Comparison of ENCODE assay signal across 26 mouse cellular contexts in the genomic region with DNA sequence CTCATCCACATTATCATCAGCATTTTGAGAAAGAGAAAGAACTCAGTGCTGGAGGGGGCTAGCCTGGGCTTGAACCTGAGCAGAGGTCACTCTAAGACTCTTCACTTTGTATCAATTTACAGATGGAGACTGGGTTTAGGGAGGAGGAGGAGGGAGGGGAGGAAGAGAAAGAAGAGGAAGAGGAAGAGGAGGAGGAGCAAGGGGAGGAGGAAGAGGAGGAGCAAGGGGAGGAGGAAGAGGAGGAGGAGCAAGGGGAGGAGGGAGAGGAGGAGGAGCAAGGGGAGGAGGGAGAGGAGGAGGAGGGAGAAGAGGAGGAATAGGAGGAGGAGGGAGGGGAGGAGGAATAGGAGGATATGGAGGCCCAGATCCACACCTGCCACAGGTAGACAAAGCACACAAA. TPM values are rescaled to one million over a fixed set of nuclear protein-coding genes. Genes with fewer than 3 reads are reported as not detected.
DNase-seq lines count a peak whose midpoint lies in the region; ATAC-seq and TF ChIP-seq lines count a peak whose summit lies in the region.
"Had no signal": no experiment of that assay in that cellular context is flagged by ENCODE, and none has a peak within 500 bp of the region (broad histone marks: within the 10 kb centered on the region; RNA-seq: fewer than 3 reads in every experiment).

No protein-coding gene starts in this region.

- no peaks in the 10 kb centered on the region for H3K79me2 ChIP-seq in MEL (ENCODE audit: control insufficient read depth, insufficient read depth, low read length, poor library complexity)

- H3K27ac ChIP-seq in lung, embryonic 14.5 days (ENCODE audit: low read depth) = 0 out of 2 replicates have a peak overlapping the region, but pooled peaks have one; percentile 2
- no peak overlapping the region for H3K27ac ChIP-seq in MEL (ENCODE audit: control insufficient read depth, low read depth, low read length)
- H3K27ac ChIP-seq in embryonic facial prominence, embryonic 10.5 days (replicated peaks) = peak overlapping the region; percentile 78; the same call in 1 of the 2 replicates
- H3K27ac ChIP-seq: heart, embryonic 15.5 days; intestine, embryonic 15.5 days had no signal

- H3K4me3 ChIP-seq in lung, embryonic 14.5 days (ENCODE audit: low read depth, low read length) = no peak overlapping the region
- H3K4me3 ChIP-seq in MEL (ENCODE audit: control insufficient read depth in 1 of 2, insufficient read depth in 1 of 2, low read depth in 2 of 2, low read length in 2 of 2) = no peak overlapping the region
- no peak overlapping the region for H3K4me3 ChIP-seq in embryonic facial prominence, embryonic 10.5 days
- H3K4me3 ChIP-seq: embryonic facial prominence, embryonic 12.5 days; embryonic facial prominence, embryonic 15.5 days; gastrocnemius, adult 2 months; heart, embryonic 12.5 days; heart, embryonic 15.5 days; hindbrain, embryonic 12.5 days; intestine, embryonic 15.5 days had no signal

- TF ChIP-seq RAD21 in MEL (IDR thresholded peaks at IDR 0.05; ENCODE audit: low read depth, low read length) = no peak

- peaks cover 6% of the 10 kb centered on the region; the same call in 1 of the 2 replicates for H3K4me1 ChIP-seq in lung, embryonic 14.5 days (ENCODE audit: insufficient read depth)
- H3K4me1 ChIP-seq in MEL (ENCODE audit: control insufficient read depth in 1 of 2, insufficient read depth in 2 of 2, low read length in 2 of 2) = peaks cover 0 to 4% of the 10 kb centered on the region in 2 experiments; a peak in 2 of 4 replicates
- H3K4me1 ChIP-seq in embryonic facial prominence, embryonic 10.5 days = peaks cover 37% of the 10 kb centered on the region
- H3K4me1 ChIP-seq: heart, embryonic 15.5 days had no signal

- intact Hi-C loops in heart, postnatal 14 days (cut with DNase I) = no loop called here

- H3K9me3 ChIP-seq in lung, embryonic 14.5 days (ENCODE audit: low read depth, low read length) = no peaks in the 10 kb centered on the region
- no peaks in the 10 kb centered on the region for H3K9me3 ChIP-seq in MEL (replicated peaks; ENCODE audit: insufficient read depth, low read length)
- no peaks in the 10 kb centered on the region for H3K9me3 ChIP-seq in embryonic facial prominence, embryonic 10.5 days
- H3K9me3 ChIP-seq: embryonic facial prominence, embryonic 12.5 days; embryonic facial prominence, embryonic 15.5 days; heart, embryonic 12.5 days; heart, embryonic 15.5 days; hindbrain, embryonic 12.5 days; intestine, embryonic 15.5 days had no signal

- no peak overlapping the region for H3K9ac ChIP-seq in lung, embryonic 14.5 days
- H3K9ac ChIP-seq in MEL (ENCODE audit: control insufficient read depth, low read depth, low read length, poor library complexity, severe bottlenecking) = no peak overlapping the region
- H3K9ac ChIP-seq: embryonic facial prominence, embryonic 12.5 days; embryonic facial prominence, embryonic 15.5 days; forebrain, postnatal 0 days; heart, embryonic 12.5 days; heart, embryonic 15.5 days; hindbrain, embryonic 12.5 days; intestine, embryonic 15.5 days had no signal

- H3K27me3 ChIP-seq in lung, embryonic 14.5 days (ENCODE audit: insufficient read depth, low read length) = no peaks in the 10 kb centered on the region
- H3K27me3 ChIP-seq in MEL (ENCODE audit: control insufficient read depth in 1 of 2, insufficient read depth in 2 of 2, low read length in 2 of 2) = no peaks in the 10 kb centered on the region
- H3K27me3 ChIP-seq in embryonic facial prominence, embryonic 10.5 days (replicated peaks; ENCODE audit: low read depth, poor library complexity, severe bottlenecking) = 0 out of 2 replicates have a peak, but pooled peaks cover 5% of the 10 kb centered on the region
- H3K27me3 ChIP-seq: embryonic facial prominence, embryonic 15.5 days; heart, embryonic 15.5 days; hindbrain, embryonic 12.5 days; intestine, embryonic 15.5 days had no signal

- no peak for TF ChIP-seq CTCF in lung, embryonic 14.5 days (IDR thresholded peaks at IDR 0.05; ENCODE audit: low read depth)
- no peak for TF ChIP-seq CTCF in MEL (IDR thresholded peaks at IDR 0.05 in 2 of 3, conservative IDR thresholded peaks at IDR 0.05 in 1 of 3; ENCODE audit: control insufficient read depth in 1 of 3, insufficient read depth in 1 of 3, low read depth in 2 of 3, low read length in 3 of 3, poor library complexity in 1 of 3, severe bottlenecking in 1 of 3)

- TF ChIP-seq POLR2A in MEL (IDR thresholded peaks at IDR 0.05; ENCODE audit: control insufficient read depth in 1 of 2, insufficient read depth in 1 of 2, low read depth in 1 of 2, low read length in 2 of 2, poor library complexity in 1 of 2) = no peak

- H3K36me3 ChIP-seq in lung, embryonic 14.5 days (ENCODE audit: insufficient read depth) = no peaks in the 10 kb centered on the region
- H3K36me3 ChIP-seq in MEL (ENCODE audit: control insufficient read depth in 1 of 2, insufficient read depth in 2 of 2, low read length in 2 of 2) = no peaks in the 10 kb centered on the region
- H3K36me3 ChIP-seq in embryonic facial prominence, embryonic 10.5 days (replicated peaks) = no peaks in the 10 kb centered on the region
- H3K36me3 ChIP-seq: embryonic facial prominence, embryonic 12.5 days; embryonic facial prominence, embryonic 15.5 days; G1E; heart, embryonic 12.5 days; heart, embryonic 15.5 days; hindbrain, embryonic 12.5 days; intestine, embryonic 15.5 days had no signal

- no peak for DNase-seq in lung, embryonic 14.5 days
- no peak for DNase-seq in lung, postnatal 10 days
- peak; percentile 72 for DNase-seq in MEL (ENCODE audit: low read depth, low spot score)
- no peak for DNase-seq in embryonic facial prominence, embryonic 10.5 days (ENCODE audit: low spot score)
- DNase-seq in heart, postnatal 14 days = no peak
- DNase-seq in thymus, adult 18-20 months = no peak
- DNase-seq: adrenal gland, postnatal 14 days; cerebellum, adult 11-12 months; cerebellum, adult 8-10 months; cerebellum, postnatal 10 days; forebrain, postnatal 0 days; gastrocnemius, adult 2 months; gastrocnemius, postnatal 14 days; heart, adult 18-20 months; heart, postnatal 10 days; heart, postnatal 4 days; kidney, adult 11 months had no signal

- H3K4me2 ChIP-seq in lung, embryonic 14.5 days = no peak overlapping the region
- H3K4me2 ChIP-seq: embryonic facial prominence, embryonic 12.5 days; embryonic facial prominence, embryonic 15.5 days; heart, embryonic 12.5 days; heart, embryonic 15.5 days; hindbrain, embryonic 12.5 days; intestine, embryonic 15.5 days had no signal

- no peak for TF ChIP-seq EP300 in MEL (IDR thresholded peaks at IDR 0.05; ENCODE audit: low read depth in 1 of 2, low read length in 2 of 2)

- ATAC-seq in lung, embryonic 14.5 days (ENCODE audit: insufficient read depth) = no peak
- ATAC-seq: forebrain, embryonic 14.5 days; forebrain, postnatal 0 days; hindbrain, embryonic 16.5 days; intestine, embryonic 15.5 days had no signal

TF ChIP-seq in MEL, 35 proteins besides CTCF, POLR2A, EP300 and RAD21:
- TF ChIP-seq ZNF384 (IDR thresholded peaks at IDR 0.05; ENCODE audit: low read depth, low read length) (no peak), CHD2 (IDR thresholded peaks at IDR 0.05; ENCODE audit: low read length) (no peak), GABPA (IDR thresholded peaks at IDR 0.05; ENCODE audit: low read depth, low read length) (no peak), CHD1 (IDR thresholded peaks at IDR 0.05; ENCODE audit: low read depth, low read length) (no peak), KAT2A (conservative IDR thresholded peaks at IDR 0.05; ENCODE audit: low read depth, low read length) (no peak), ELF1 (IDR thresholded peaks at IDR 0.05; ENCODE audit: low read depth, low read length) (peak; percentile 43; the same call in 1 of the 2 replicates), GATA1 (IDR thresholded peaks at IDR 0.05; ENCODE audit: low read depth, low read length) (no peak), POLR2AphosphoS5 (IDR thresholded peaks at IDR 0.05; ENCODE audit: borderline replicate concordance, low read depth, low read length) (no peak), NELFE (IDR thresholded peaks at IDR 0.05; ENCODE audit: low read depth, low read length) (peak; percentile 17; the same call in 1 of the 2 replicates)

RNA-seq across cellular contexts. Expression of a gene that starts 18.0 kb away (rescaled TPM):
- polyA plus RNA-seq in lung, embryonic 14.5 days (2014; fragmentation: Nextera tagmentation; extraction: Ambion mirVana) = 0.31 and 0.78 TPM in 2 replicates
- total RNA-seq in MEL (2012; rRNA removed) = 0.12 TPM in 1 of 2 replicates, not detected in the other
- polyA plus RNA-seq in MEL (2012; ENCODE audit: insufficient read depth in 1 of 2, insufficient read length in 2 of 2, low read depth in 1 of 2, low replicate concordance in 2 of 2, missing spikeins in 1 of 2) = under 1 TPM in 1 of 2 experiments, not detected in 1; 0.04 TPM
- 0.10 TPM in 1 of 2 replicates, not detected in the other for polyA plus RNA-seq in embryonic facial prominence, embryonic 10.5 days (2016; fragmentation: Nextera tagmentation; extraction: Ambion mirVana)
- total RNA-seq in heart, postnatal 14 days (2021) = under 1 TPM; 0.05 TPM
- total RNA-seq: heart, adult 18-20 months; heart, postnatal 10 days; heart, postnatal 4 days had no signal
- polyA plus RNA-seq: G1E; heart, embryonic 15.5 days had no signal

RNA-seq across cellular contexts. Expression of a gene that starts 21.4 kb away (rescaled TPM):
- 26.1 and 26.4 TPM in 2 replicates for polyA plus RNA-seq in lung, embryonic 14.5 days (2014; fragmentation: Nextera tagmentation; extraction: Ambion mirVana)
- total RNA-seq in MEL (2012; rRNA removed) = 159 and 197 TPM in 2 replicates
- 1,000 to 10,000 TPM in 1 of 2 experiments, 100 to 1,000 TPM in 1; 195 to 1,239 TPM for polyA plus RNA-seq in MEL (2012; ENCODE audit: insufficient read depth in 1 of 2, insufficient read length in 2 of 2, low read depth in 1 of 2, low replicate concordance in 2 of 2, missing spikeins in 1 of 2)
- 26.8 and 30.6 TPM in 2 replicates for polyA plus RNA-seq in embryonic facial prominence, embryonic 10.5 days (2016; fragmentation: Nextera tagmentation; extraction: Ambion mirVana)
- total RNA-seq in heart, postnatal 14 days (2021) = 10 to 100 TPM; 68.0 to 68.6 TPM
